Mouse (Mus musculus): Measurements from ENCODE around the gene Oxa1l. TPM values are rescaled to one million over a fixed set of nuclear protein-coding genes. Genes with fewer than 3 reads are reported as not detected.

Oxa1l gene
- total and polyA plus RNA-seq, 3 experiments: 43.3 to 143 TPM; not detected in 1

DNA sequence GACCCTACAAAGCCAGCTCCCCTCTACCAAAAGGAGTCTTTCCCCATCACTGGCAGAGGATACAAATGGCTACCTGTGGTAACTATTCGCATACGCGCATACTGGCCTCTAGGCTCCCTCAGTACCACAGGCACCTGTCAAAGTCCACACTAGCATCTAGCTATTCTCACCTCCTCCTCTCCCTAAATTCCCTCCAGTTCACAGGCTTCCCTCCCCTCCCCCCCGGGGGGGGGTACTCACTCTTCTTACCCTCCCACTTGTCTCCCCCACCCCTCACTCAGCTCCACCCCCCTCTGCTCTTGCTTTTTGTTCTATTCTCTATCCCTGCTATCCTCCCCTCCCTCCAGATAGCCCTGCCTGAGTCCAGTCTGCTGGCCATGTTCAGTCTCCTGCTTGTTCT lies 20.0 kb downstream of the Oxa1l start:
- H3K9me3 ChIP-seq (replicated peaks; ENCODE audit: insufficient read depth, low read length): no peaks in the 10 kb centered on the region
- no peak overlapping the region for H3K9ac ChIP-seq (ENCODE audit: control insufficient read depth, low read depth, low read length, poor library complexity, severe bottlenecking)
- H3K4me1 ChIP-seq (ENCODE audit: control insufficient read depth in 1 of 2, insufficient read depth in 2 of 2, low read length in 2 of 2): no peaks in the 10 kb centered on the region
- TF ChIP-seq ZNF384 (IDR thresholded peaks at IDR 0.05; ENCODE audit: low read depth, low read length): no peak
- no peak overlapping the region for H3K27ac ChIP-seq (ENCODE audit: control insufficient read depth, low read depth, low read length)
- H3K4me3 ChIP-seq (ENCODE audit: control insufficient read depth in 1 of 2, insufficient read depth in 1 of 2, low read depth in 2 of 2, low read length in 2 of 2): no peak overlapping the region
- peaks cover 0 to 2% of the 10 kb centered on the region in 2 experiments; a peak in 1 of 4 replicates for H3K36me3 ChIP-seq (ENCODE audit: control insufficient read depth in 1 of 2, insufficient read depth in 2 of 2, low read length in 2 of 2)
- no peak for DNase-seq (ENCODE audit: low read depth, low spot score)
- H3K27me3 ChIP-seq (ENCODE audit: control insufficient read depth in 1 of 2, insufficient read depth in 2 of 2, low read length in 2 of 2): no peaks in the 10 kb centered on the region
- H3K79me2 ChIP-seq (ENCODE audit: control insufficient read depth, insufficient read depth, low read length, poor library complexity): no peaks in the 10 kb centered on the region

DNA sequence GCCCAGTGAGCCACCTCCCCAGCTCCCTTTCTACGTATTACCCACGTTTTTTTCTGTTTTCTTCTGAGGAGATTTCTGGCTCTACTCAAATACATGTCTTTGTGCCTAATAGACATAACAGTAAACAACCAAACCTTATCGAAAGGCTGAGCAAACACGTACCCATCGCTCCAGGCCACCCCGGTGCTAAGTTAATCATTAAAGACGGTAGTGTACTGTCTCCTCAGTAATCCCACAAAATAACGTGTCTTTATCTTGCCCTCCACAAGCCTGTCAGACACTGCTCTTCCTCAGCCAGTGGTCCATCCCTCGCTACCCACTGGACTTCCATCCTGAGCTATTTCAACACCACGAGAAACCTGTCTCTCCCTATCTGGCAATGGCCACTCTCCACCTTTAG lies 21.2 kb downstream of the Oxa1l start:
- H3K27me3 ChIP-seq (ENCODE audit: control insufficient read depth in 1 of 2, insufficient read depth in 2 of 2, low read length in 2 of 2): no peaks in the 10 kb centered on the region
- no peak overlapping the region for H3K27ac ChIP-seq (ENCODE audit: control insufficient read depth, low read depth, low read length)
- peaks cover 0 to 2% of the 10 kb centered on the region in 2 experiments; a peak in 1 of 4 replicates for H3K36me3 ChIP-seq (ENCODE audit: control insufficient read depth in 1 of 2, insufficient read depth in 2 of 2, low read length in 2 of 2)
- no peak overlapping the region for H3K9ac ChIP-seq (ENCODE audit: control insufficient read depth, low read depth, low read length, poor library complexity, severe bottlenecking)
- no peak for TF ChIP-seq KAT2A (conservative IDR thresholded peaks at IDR 0.05; ENCODE audit: low read depth, low read length)
- no peak for TF ChIP-seq USF1 (IDR thresholded peaks at IDR 0.05; ENCODE audit: low read depth, low read length)
- no peak for TF ChIP-seq GATA1 (IDR thresholded peaks at IDR 0.05; ENCODE audit: low read depth, low read length)
- no peak for TF ChIP-seq JUND (IDR thresholded peaks at IDR 0.05; ENCODE audit: low read depth, low read length)
- no peak for TF ChIP-seq MAFK (IDR thresholded peaks at IDR 0.05; ENCODE audit: borderline replicate concordance, low read depth, low read length)
- H3K9me3 ChIP-seq (replicated peaks; ENCODE audit: insufficient read depth, low read length): no peaks in the 10 kb centered on the region
- no peak for DNase-seq (ENCODE audit: low read depth, low spot score)
- H3K4me1 ChIP-seq (ENCODE audit: control insufficient read depth in 1 of 2, insufficient read depth in 2 of 2, low read length in 2 of 2): no peaks in the 10 kb centered on the region
- no peak overlapping the region for H3K4me3 ChIP-seq (ENCODE audit: control insufficient read depth in 1 of 2, insufficient read depth in 1 of 2, low read depth in 2 of 2, low read length in 2 of 2)
- H3K79me2 ChIP-seq (ENCODE audit: control insufficient read depth, insufficient read depth, low read length, poor library complexity): no peaks in the 10 kb centered on the region

DNA sequence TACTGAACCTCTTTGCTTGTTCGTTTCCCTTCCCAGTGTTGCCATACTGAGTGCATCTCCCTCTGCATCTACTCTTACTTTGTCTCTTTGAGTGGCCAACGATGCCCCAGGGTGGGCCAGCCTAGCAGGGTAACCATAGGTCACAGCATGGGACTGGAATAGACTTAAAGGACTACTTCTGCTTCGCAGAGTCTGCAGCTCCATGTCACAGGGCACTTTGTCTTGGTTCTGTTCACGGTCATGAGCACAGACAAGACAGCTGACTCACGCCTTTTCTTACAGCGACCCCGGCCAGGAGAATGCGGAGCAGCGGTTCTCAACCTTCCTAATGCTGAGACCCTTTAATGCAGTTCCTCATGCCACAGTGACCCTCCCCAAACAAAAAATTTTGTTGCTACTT lies 22.0 kb downstream of the Oxa1l start:
- no peak overlapping the region for H3K4me3 ChIP-seq (ENCODE audit: control insufficient read depth in 1 of 2, insufficient read depth in 1 of 2, low read depth in 2 of 2, low read length in 2 of 2)
- H3K36me3 ChIP-seq (ENCODE audit: control insufficient read depth in 1 of 2, insufficient read depth in 2 of 2, low read length in 2 of 2): peaks cover 0 to 2% of the 10 kb centered on the region in 2 experiments; a peak in 1 of 4 replicates
- H3K9me3 ChIP-seq (replicated peaks; ENCODE audit: insufficient read depth, low read length): no peaks in the 10 kb centered on the region
- H3K9ac ChIP-seq (ENCODE audit: control insufficient read depth, low read depth, low read length, poor library complexity, severe bottlenecking): no peak overlapping the region
- no peak for TF ChIP-seq POLR2AphosphoS5 (IDR thresholded peaks at IDR 0.05; ENCODE audit: borderline replicate concordance, low read depth, low read length)
- no peak for TF ChIP-seq NELFE (IDR thresholded peaks at IDR 0.05; ENCODE audit: low read depth, low read length)
- H3K27ac ChIP-seq (ENCODE audit: control insufficient read depth, low read depth, low read length): no peak overlapping the region
- H3K79me2 ChIP-seq (ENCODE audit: control insufficient read depth, insufficient read depth, low read length, poor library complexity): no peaks in the 10 kb centered on the region
- H3K27me3 ChIP-seq (ENCODE audit: control insufficient read depth in 1 of 2, insufficient read depth in 2 of 2, low read length in 2 of 2): no peaks in the 10 kb centered on the region
- no peak for DNase-seq (ENCODE audit: low read depth, low spot score)
- H3K4me1 ChIP-seq (ENCODE audit: control insufficient read depth in 1 of 2, insufficient read depth in 2 of 2, low read length in 2 of 2): no peaks in the 10 kb centered on the region

DNA sequence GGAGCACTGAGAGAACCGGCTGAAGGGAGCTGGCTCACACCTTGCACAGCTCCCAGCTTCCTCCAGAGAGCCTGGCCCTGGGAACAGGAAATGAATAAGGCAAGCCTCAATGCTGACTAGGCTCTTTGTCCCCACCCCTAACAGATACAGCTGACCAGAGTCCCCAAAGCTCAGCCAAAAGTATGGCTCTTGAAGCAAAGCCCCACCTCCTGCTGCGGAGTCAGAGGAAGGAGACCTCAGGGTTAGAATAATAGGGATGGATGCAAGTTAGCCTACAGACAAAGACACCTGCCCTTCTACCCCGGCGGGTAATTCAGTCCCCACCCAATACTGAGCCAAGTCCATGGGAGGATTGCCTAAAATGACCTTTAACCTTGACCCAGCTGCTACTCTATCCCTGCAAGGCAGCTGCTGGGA lies 22.7 kb downstream of the Oxa1l start:
- H3K36me3 ChIP-seq (ENCODE audit: control insufficient read depth in 1 of 2, insufficient read depth in 2 of 2, low read length in 2 of 2): peaks cover 0 to 2% of the 10 kb centered on the region in 2 experiments; a peak in 1 of 4 replicates
- no peaks in the 10 kb centered on the region for H3K9me3 ChIP-seq (replicated peaks; ENCODE audit: insufficient read depth, low read length)
- no peak overlapping the region for H3K27ac ChIP-seq (ENCODE audit: control insufficient read depth, low read depth, low read length)
- no peaks in the 10 kb centered on the region for H3K27me3 ChIP-seq (ENCODE audit: control insufficient read depth in 1 of 2, insufficient read depth in 2 of 2, low read length in 2 of 2)
- no peak for DNase-seq (ENCODE audit: low read depth, low spot score)
- no peaks in the 10 kb centered on the region for H3K4me1 ChIP-seq (ENCODE audit: control insufficient read depth in 1 of 2, insufficient read depth in 2 of 2, low read length in 2 of 2)
- TF ChIP-seq UBTF (IDR thresholded peaks at IDR 0.05; ENCODE audit: borderline replicate concordance, insufficient read depth, low read depth, low read length) (no peak), USF1 (IDR thresholded peaks at IDR 0.05; ENCODE audit: low read depth, low read length) (no peak), SMC3 (IDR thresholded peaks at IDR 0.05; ENCODE audit: low read depth, low read length) (no peak), ZC3H11A (IDR thresholded peaks at IDR 0.05; ENCODE audit: low read depth, low read length) (no peak), RAD21 (IDR thresholded peaks at IDR 0.05; ENCODE audit: low read depth, low read length) (no peak)
- no peak overlapping the region for H3K9ac ChIP-seq (ENCODE audit: control insufficient read depth, low read depth, low read length, poor library complexity, severe bottlenecking)
- H3K4me3 ChIP-seq (ENCODE audit: control insufficient read depth in 1 of 2, insufficient read depth in 1 of 2, low read depth in 2 of 2, low read length in 2 of 2): no peak overlapping the region
- H3K79me2 ChIP-seq (ENCODE audit: control insufficient read depth, insufficient read depth, low read length, poor library complexity): no peaks in the 10 kb centered on the region
